Mouse (Mus musculus): ENCODE measurements at regions not wholly inside any gene's neighbourhood (a gene's known extent, or its start where the extent isn't known, plus 50 kb on each side); places are given as distances from the start of the nearest gene placed in this dataset.

DNA sequence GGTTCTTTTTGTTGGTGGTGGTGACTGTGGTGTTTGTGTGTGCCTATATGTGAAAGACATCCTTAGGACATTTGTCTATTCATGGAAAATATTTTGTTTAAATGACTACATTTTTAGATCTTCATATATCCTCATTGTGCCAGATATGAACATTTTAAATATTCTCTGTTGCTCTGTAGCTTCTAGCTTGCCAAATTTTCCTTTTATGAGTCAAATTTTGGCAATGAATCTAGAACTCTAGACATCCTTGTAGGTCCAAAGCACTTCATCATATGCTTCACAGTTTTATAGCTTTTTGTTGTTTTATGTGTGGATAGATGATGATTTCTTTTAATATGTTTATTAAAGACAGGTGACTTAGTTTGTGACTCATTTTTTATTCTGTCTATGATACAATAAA lies 229.4 kb upstream of the Ano5 start:
- DNase-seq (ENCODE audit: low spot score in 2 of 2): no peak

DNA sequence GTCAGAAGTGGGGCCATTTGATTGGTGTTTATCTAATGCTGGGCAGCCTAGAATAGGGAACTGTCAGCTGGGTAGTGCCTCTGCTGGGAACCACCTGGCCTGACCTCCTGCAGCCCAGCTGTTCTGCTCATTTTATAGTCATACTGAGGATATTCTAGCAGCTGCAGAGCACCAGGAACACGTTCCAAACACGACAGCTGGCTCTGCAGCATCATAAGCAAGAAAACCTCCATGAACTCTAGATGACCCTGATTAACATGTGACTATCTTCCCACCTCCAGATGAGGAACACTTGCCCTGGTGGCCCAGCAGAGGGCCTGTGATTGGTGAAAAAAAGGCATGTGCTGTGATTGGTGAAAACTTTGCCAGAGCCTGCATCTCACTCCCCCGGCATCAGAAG lies 210.6 kb upstream of the Ano5 start:
- no peak for DNase-seq (ENCODE audit: low spot score in 2 of 2)

DNA sequence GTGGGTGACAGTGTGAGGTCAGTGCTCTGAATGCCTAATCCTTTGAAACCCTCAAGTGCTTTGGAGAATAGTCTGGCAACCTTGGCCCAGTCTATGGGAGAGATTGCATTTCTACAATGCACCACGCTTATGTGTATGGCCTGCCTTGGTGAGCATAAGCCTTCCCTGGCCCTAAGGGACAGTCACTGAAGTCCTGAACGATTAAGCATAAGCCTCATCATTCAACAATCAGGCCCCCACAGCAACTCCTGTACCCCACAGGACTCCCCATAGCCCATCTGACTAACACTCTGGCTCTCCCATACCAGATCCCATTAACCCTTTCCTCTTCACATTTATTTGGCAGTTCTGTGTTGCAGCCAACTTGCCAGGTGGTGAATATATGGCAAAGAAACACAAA lies 203.1 kb upstream of the Ano5 start:
- no peak for DNase-seq (ENCODE audit: low spot score in 2 of 2)

DNA sequence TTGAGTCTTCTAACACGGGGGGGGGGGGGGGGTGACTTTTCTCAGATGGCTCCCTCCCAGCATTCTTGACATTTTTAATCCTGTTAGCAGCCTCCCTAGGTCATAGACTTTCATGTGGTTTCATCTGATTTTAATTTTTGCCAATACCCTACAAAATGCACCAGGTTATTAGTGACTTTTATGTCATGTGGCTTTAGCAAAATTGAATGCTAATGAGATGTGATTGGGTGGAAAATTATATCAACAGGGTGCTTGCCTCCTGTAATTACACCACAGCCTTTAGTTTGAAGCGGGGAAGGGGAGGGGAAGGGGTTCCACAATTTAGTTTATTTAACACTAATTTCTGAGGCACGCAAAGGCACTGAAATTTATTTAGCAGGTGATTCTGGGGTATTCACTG lies 200.6 kb upstream of the Ano5 start:
- no peak for DNase-seq (ENCODE audit: low spot score in 2 of 2)

DNA sequence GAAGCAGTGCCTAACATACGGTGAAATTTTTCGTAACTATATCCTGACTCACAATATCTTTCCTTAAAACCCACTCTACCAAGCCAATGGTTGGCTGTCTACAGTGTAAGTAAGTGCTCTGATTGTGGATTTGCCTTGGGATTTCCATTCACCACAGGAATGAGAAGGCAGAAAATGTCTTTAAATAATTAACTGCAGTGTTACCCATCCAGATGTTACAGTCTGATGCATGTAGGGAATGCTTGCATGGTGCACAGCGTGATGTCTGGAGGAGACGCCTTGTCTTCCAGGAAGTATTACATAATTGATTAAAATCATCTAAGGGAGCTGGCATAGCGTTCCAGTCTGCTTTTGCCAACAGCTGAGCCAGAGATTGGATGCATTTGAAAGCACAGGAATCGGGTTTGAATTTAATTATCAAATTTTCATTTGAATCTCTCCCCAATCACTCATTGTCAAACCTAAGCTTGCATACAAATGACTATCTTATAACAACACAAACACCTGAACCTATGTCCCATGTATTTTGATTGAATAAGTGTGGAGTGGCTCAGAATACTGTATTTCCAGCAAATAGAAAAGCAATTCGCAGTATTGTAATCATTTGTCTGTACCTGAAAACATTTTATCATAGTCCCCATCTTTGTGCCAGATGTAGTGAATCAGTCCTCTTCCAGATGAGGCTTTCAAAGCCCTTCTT lies 170.8 kb upstream of the Ano5 start:
- DNase-seq (ENCODE audit: low spot score in 2 of 2): peak in 1 of 2 experiments; percentile 6

DNA sequence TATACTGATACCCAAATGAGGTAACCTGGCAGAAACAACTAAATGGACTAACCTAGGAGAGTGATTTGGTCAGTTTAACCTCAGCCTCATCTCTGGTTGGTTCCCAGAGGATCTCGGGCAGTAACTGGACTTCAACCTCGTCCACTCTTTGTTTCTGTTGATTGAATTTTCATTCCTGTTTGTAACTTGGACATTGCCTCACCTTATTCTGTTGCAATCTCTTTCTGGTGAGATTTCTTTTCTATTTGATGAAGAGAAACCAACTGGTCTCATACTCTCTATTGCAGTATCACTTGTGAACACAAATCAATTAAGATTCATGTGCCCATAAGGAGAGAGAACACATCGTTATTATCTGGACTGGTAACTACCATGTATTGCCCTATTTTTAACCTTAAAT lies 163.3 kb upstream of the Ano5 start:
- DNase-seq (ENCODE audit: low spot score in 2 of 2): no peak

DNA sequence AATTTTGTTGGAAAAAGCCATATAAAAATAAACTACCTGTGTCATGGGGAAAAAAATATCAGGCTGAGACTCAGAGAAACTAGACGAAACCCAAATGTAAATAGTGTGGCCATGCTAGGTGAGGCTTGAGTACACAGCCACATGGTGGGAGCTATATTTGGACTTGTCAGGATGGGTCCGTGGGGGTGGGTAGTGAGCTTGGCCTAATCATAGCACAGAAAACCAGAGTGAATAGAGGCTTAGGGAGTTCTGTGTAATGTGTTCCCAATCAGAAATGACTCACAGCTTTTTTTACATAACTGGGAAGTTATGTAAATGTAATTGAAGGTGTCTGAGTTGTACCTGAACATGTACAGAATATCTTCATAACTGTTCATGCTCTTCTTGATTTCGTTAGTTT lies 150.7 kb upstream of the Ano5 start:
- DNase-seq (ENCODE audit: low spot score in 2 of 2): peak; percentile 22 to 38

DNA sequence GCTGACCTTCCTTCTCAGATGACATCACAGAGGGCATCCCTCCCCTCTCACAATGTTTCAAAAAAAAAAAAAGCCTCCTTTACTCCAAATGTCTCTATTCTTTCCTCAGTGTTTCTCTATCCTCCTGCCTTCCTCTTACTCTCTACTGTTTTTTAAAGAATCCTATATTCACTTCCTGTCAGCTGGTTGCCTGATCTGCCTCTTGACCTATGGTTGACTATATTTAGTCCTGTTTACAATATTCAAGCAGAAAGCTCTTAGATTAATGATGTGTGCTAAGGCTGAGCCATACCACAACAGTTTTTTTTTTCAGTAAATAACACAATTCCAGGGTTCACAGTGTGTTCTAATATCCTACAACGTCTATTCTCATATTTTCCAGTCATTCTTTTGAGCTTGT lies 133.2 kb upstream of the Ano5 start:
- no peak for DNase-seq (ENCODE audit: low spot score in 2 of 2)

Data from frontal cortex, postnatal 36 days (tissue).